Mouse (Mus musculus): ENCODE data around the gene Gm20388.

DNA sequence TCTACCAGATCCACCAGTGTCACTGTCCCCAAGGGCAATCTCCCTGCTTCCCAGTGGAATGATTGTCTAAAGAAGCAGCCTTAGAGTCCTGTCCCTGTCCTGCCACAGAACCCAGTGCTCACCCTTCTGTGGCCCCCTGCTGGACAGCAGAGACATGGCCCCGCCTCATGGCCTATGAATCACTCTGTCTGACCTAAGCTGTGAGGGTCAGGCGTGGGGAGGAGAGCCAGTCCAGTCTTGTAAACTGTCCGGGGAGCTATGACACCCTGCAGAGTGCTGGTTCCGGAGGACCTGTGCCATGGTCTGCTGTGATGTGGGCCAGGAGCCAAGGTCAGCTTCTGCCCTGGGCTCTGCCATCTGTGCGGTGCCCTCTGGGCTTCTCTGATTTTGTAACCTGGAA is 2229.1 kb downstream of the Gm20388 start:
- peak; percentile 69 for TF ChIP-seq CTCF (IDR thresholded peaks at IDR 0.05; ENCODE audit: borderline replicate concordance, insufficient read depth, low read depth, low read length)
- no peak for TF ChIP-seq POLR2A (IDR thresholded peaks at IDR 0.05; ENCODE audit: borderline replicate concordance, insufficient read depth, low read length)
